ENCODE assay signal across 1 mouse cellular context in genomic region chr11:65213806-65214205, GRCm38 (mm10).
TF ChIP-seq lines count a peak whose summit lies in the region.

No protein-coding gene starts in this region.

TF ChIP-seq in CH12.LX, 34 proteins besides CTCF, POLR2A, EP300 and RAD21:
- no peak for TF ChIP-seq NELFE (IDR thresholded peaks at IDR 0.05; ENCODE audit: low read depth, low read length)
- TF ChIP-seq SIN3A (IDR thresholded peaks at IDR 0.05; ENCODE audit: low read length): peak; percentile 27; the same call in 1 of the 2 replicates
- peak; percentile 37; the same call in 1 of the 2 replicates for TF ChIP-seq BHLHE40 (IDR thresholded peaks at IDR 0.05; ENCODE audit: low read depth, low read length)
- peak; percentile 47; the same call in 1 of the 2 replicates for TF ChIP-seq IRF4 (IDR thresholded peaks at IDR 0.05; ENCODE audit: low read depth, low read length)
- peak; percentile 71; the same call in 1 of the 2 replicates for TF ChIP-seq TCF12 (IDR thresholded peaks at IDR 0.05; ENCODE audit: low read depth, low read length)
- TF ChIP-seq USF2 (conservative IDR thresholded peaks at IDR 0.05; ENCODE audit: low read depth, low read length): no peak
- peak; percentile 56 for TF ChIP-seq ETS1 (conservative IDR thresholded peaks at IDR 0.05; ENCODE audit: low read depth, low read length)
- TF ChIP-seq CHD2 (IDR thresholded peaks at IDR 0.05; ENCODE audit: low read length): no peak; the same call in 1 of the 2 replicates
- TF ChIP-seq JUN (IDR thresholded peaks at IDR 0.05; ENCODE audit: insufficient read depth, low read depth, low read length): peak; percentile 82
- peak; percentile 73; the same call in 1 of the 2 replicates for TF ChIP-seq JUND (conservative IDR thresholded peaks at IDR 0.05; ENCODE audit: low read depth, low read length)
